Mouse (Mus musculus) heart, embryonic 10.5 days (tissue): Measurements from ENCODE around the gene Fbxw7. TPM values are rescaled to one million over a fixed set of nuclear protein-coding genes. Genes with fewer than 3 reads are reported as not detected.

Experiments
- DNase-seq: peaks from one replicate; pipeline ENCODE4 v3.0.0-alpha.2; 2017; ENCODE audit warnings: low spot score
- H3K27ac ChIP-seq: fragments of 300-500 bp; sonication (generic); 2 replicates; pipeline ENCODE4 v1.5.1; 2016; ENCODE audit warnings: mild to moderate bottlenecking
- H3K27me3 ChIP-seq: fragments of 300-500 bp; sonication (generic); 2 replicates; pipeline ENCODE4 v1.6.1; 2016; ENCODE audit warnings: mild to moderate bottlenecking; ENCODE audit not compliant: poor library complexity, insufficient read depth, severe bottlenecking
- H3K36me3 ChIP-seq: fragments of 300-500 bp; sonication (generic); 2 replicates; pipeline ENCODE4 v1.6.1; 2016; ENCODE audit warnings: mild to moderate bottlenecking, moderate library complexity
- H3K4me1 ChIP-seq: fragments of 300-500 bp; sonication (generic); 2 replicates; pipeline ENCODE4 v1.6.1; 2016; ENCODE audit warnings: mild to moderate bottlenecking
- H3K4me3 ChIP-seq: fragments of 300-500 bp; sonication (generic); 2 replicates; pipeline ENCODE4 v1.5.1; 2016; ENCODE audit warnings: mild to moderate bottlenecking, moderate library complexity
- H3K9me3 ChIP-seq: fragments of 300-500 bp; sonication (generic); 2 replicates; pipeline ENCODE4 v1.6.1; 2016; ENCODE audit warnings: mild to moderate bottlenecking, moderate library complexity
- WGBS: fragments of 180-500 bp; shearing (Covaris S2); methylation state at CpG from one replicate; pipeline ENCODE4 v1.1.7; 2016; 5-methylcytosine and 5-hydroxymethylcytosine counted together
- polyA plus RNA-seq: library from polyadenylated mRNA; unstranded; fragments of >200 nt; fragmentation: Nextera tagmentation; extraction: Ambion mirVana; gene quantifications from 2 replicates; pipeline ENCODE4 v1.2.1, GENCODE M21; 2016

Gene Fbxw7
- polyA plus RNA-seq, 1 experiment from 2014 or later: 7.9 TPM

- Histone ChIP-seq H3K9me3 (no peaks in the 10 kb centered on the region), H3K27ac (no peak overlapping the region), H3K4me3 (no peak overlapping the region), H3K27me3 (no peaks in the 10 kb centered on the region), H3K36me3 (peaks cover 17% of the 10 kb centered on the region; the same call in 1 of the 2 replicates), H3K4me1 (no peaks in the 10 kb centered on the region)
- WGBS: 98% methylated on average over 2 of the region's 2 CpGs
- no peak for DNase-seq
Observed at GRCm38 (mm10) chr3:84980158-84980557, 165.1 kb downstream of the Fbxw7 start.

- no peaks in the 10 kb centered on the region for H3K9me3 ChIP-seq
- H3K36me3 ChIP-seq: peaks cover 8% of the 10 kb centered on the region; the same call in 1 of the 2 replicates
- 74% methylated on average over 4 of the region's 4 CpGs for WGBS
- H3K4me3 ChIP-seq: no peak overlapping the region
- H3K27me3 ChIP-seq: no peaks in the 10 kb centered on the region
- no peak overlapping the region for H3K27ac ChIP-seq
- H3K4me1 ChIP-seq: no peaks in the 10 kb centered on the region
- peak; percentile 51 for DNase-seq
Observed at GRCm38 (mm10) chr3:84982688-84983087, 167.6 kb downstream of the Fbxw7 start.

GRCm38 (mm10) chr3:84985121-84985625 is 170.1 kb downstream of the Fbxw7 start:
- no peak for DNase-seq
- no peak overlapping the region for H3K4me3 ChIP-seq
- no peak overlapping the region for H3K27ac ChIP-seq
- H3K36me3 ChIP-seq: peaks cover 2% of the 10 kb centered on the region; the same call in 1 of the 2 replicates
- no peaks in the 10 kb centered on the region for H3K4me1 ChIP-seq
- no peaks in the 10 kb centered on the region for H3K27me3 ChIP-seq
- 84% methylated on average over 8 of the region's 8 CpGs for WGBS
- H3K9me3 ChIP-seq: no peaks in the 10 kb centered on the region

- 85% methylated on average over 4 of the region's 4 CpGs for WGBS
- no peaks in the 10 kb centered on the region for H3K4me1 ChIP-seq
- no peaks in the 10 kb centered on the region for H3K9me3 ChIP-seq
- H3K27ac ChIP-seq: no peak overlapping the region
- no peak for DNase-seq
- H3K27me3 ChIP-seq: no peaks in the 10 kb centered on the region
- H3K4me3 ChIP-seq: no peak overlapping the region
- no peaks in the 10 kb centered on the region for H3K36me3 ChIP-seq
Observed at GRCm38 (mm10) chr3:84988880-84989279, 173.8 kb downstream of the Fbxw7 start.

- no peak overlapping the region for H3K4me3 ChIP-seq
- H3K4me1 ChIP-seq: peaks cover 6% of the 10 kb centered on the region; the same call in 1 of the 2 replicates
- no peaks in the 10 kb centered on the region for H3K27me3 ChIP-seq
- H3K9me3 ChIP-seq: no peaks in the 10 kb centered on the region
- no peaks in the 10 kb centered on the region for H3K36me3 ChIP-seq
- H3K27ac ChIP-seq: no peak overlapping the region
- 78% methylated on average over 2 of the region's 2 CpGs for WGBS
- DNase-seq: no peak
Observed at GRCm38 (mm10) chr3:85005257-85005656, 190.2 kb downstream of the Fbxw7 start.

DNA sequence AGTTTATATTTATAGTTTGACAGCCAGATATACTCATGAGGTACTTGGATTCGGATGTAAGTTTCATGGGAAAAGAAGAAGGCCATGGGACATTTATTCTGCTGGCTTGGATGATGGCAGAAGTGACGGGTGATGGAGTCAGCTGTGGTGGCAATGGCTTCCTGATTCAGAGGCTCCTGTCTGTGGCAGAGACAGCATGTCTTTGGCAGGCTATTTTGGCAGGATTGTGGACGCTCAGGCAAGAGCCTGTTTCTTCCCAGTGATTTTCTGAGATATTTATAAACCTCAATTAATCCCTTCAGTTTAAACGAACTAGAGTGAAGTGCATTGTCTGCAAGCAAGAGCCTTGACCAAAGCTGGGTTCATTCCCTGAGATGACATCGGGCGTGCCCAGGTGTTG is 197.8 kb downstream of the Fbxw7 start:
- H3K4me3 ChIP-seq: no peak overlapping the region
- H3K4me1 ChIP-seq: peaks cover 17% of the 10 kb centered on the region
- DNase-seq: no peak
- no peaks in the 10 kb centered on the region for H3K9me3 ChIP-seq
- no peaks in the 10 kb centered on the region for H3K27me3 ChIP-seq
- no peaks in the 10 kb centered on the region for H3K36me3 ChIP-seq
- H3K27ac ChIP-seq: no peak overlapping the region
- 86% methylated on average over 6 of the region's 6 CpGs for WGBS

- Histone ChIP-seq H3K36me3 (no peaks in the 10 kb centered on the region), H3K4me1 (peaks cover 11% of the 10 kb centered on the region), H3K4me3 (no peak overlapping the region), H3K9me3 (no peaks in the 10 kb centered on the region), H3K27me3 (no peaks in the 10 kb centered on the region), H3K27ac (peak overlapping the region; percentile 71; the same call in 1 of the 2 replicates)
- no peak for DNase-seq
- 40% methylated on average over 9 of the region's 9 CpGs for WGBS
Observed at GRCm38 (mm10) chr3:85015667-85016066, 200.6 kb downstream of the Fbxw7 start.

DNA sequence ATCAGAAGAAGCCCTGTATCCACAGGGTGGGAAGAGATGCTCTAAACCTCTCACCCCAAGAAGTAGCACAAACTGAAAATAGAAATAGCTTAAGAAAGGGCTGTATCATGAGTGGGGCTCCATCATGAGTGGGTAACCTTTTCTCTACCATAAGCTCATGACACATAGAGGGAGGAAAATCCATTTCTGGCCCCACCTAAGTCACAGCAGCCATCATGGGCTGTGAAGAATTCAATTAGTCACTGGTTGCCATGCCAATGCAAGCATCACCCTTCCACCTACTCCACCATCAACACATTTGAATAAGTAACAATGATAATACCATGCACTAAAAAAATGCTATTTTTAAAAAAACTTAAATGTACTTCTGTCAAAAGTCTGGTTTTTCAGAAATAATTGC is 205.1 kb downstream of the Fbxw7 start:
- H3K36me3 ChIP-seq: no peaks in the 10 kb centered on the region
- no peak overlapping the region for H3K27ac ChIP-seq
- no peak for DNase-seq
- H3K9me3 ChIP-seq: no peaks in the 10 kb centered on the region
- no peaks in the 10 kb centered on the region for H3K27me3 ChIP-seq
- H3K4me3 ChIP-seq: no peak overlapping the region
- peaks cover 11% of the 10 kb centered on the region for H3K4me1 ChIP-seq

DNA sequence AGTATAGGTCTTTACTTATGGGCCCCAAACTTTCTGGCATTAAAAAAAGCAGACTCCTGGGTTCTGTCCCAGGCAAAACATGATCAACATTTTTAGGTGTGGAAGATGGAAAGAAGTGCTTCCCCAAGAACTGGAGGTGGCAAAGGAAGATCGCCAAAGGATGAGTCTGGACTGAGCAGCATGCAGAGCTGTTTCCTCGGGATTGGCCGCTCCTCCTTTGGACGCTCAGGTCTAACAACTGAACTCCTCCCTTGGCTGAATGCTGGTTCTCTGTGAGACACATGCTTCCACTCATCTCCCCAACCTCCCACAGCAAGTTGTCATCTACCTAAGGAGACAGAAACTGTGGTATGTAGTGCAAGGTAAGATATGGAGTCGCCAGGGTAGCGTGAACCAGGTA is 206.7 kb downstream of the Fbxw7 start:
- no peaks in the 10 kb centered on the region for H3K4me1 ChIP-seq
- H3K27me3 ChIP-seq: no peaks in the 10 kb centered on the region
- H3K27ac ChIP-seq: no peak overlapping the region
- 83% methylated on average over 6 of the region's 6 CpGs for WGBS
- no peak for DNase-seq
- no peaks in the 10 kb centered on the region for H3K9me3 ChIP-seq
- no peaks in the 10 kb centered on the region for H3K36me3 ChIP-seq
- no peak overlapping the region for H3K4me3 ChIP-seq

DNA sequence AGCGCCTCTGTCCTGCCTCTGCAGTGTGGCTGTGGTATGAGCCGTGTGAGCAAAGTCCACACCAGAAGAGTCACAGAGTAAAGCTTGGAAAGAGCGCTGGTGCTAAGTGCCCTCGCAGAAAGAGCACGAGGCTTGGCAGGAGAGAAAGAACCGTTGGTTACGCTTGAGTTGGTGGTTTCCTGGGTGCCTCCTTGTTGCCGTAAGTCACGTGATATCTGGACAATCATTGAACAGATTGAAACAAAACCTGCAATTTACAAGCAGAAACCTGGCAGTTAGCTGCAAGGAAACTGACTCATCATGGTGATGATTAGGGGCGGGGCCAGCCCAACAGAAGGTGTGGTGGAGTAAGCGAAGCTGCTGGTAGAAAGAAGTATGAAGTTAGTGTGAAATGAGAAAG is 207.7 kb downstream of the Fbxw7 start:
- Histone ChIP-seq H3K27ac (no peak overlapping the region), H3K27me3 (no peaks in the 10 kb centered on the region), H3K9me3 (no peaks in the 10 kb centered on the region), H3K4me1 (no peaks in the 10 kb centered on the region), H3K4me3 (no peak overlapping the region), H3K36me3 (no peaks in the 10 kb centered on the region)
- WGBS: 80% methylated on average over 11 of the region's 11 CpGs
- DNase-seq: no peak

DNA sequence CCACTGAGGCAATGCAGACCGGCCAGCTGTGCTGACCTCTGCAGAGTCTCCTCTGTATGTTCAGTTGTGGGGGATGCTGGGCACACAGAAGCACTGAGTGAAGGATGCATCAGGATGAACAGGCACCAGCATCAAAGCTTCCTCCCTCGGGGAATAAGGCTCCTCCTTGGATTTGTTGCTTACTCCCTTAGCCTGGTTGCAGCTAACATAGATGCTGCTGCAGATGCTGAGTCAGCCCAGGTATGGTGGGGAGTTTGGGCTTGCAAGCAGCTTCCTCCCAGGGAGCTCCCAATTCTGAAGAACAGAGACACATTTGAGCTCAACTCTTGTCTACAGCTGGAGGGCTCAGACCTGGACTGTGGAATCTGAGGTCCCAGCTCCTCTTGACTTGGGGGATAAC is 209.2 kb downstream of the Fbxw7 start:
- WGBS: 67% methylated on average over 2 of the region's 2 CpGs
- no peak overlapping the region for H3K4me3 ChIP-seq
- H3K27ac ChIP-seq: no peak overlapping the region
- no peak for DNase-seq
- H3K27me3 ChIP-seq: no peaks in the 10 kb centered on the region
- H3K9me3 ChIP-seq: no peaks in the 10 kb centered on the region
- no peaks in the 10 kb centered on the region for H3K4me1 ChIP-seq
- no peaks in the 10 kb centered on the region for H3K36me3 ChIP-seq

DNA sequence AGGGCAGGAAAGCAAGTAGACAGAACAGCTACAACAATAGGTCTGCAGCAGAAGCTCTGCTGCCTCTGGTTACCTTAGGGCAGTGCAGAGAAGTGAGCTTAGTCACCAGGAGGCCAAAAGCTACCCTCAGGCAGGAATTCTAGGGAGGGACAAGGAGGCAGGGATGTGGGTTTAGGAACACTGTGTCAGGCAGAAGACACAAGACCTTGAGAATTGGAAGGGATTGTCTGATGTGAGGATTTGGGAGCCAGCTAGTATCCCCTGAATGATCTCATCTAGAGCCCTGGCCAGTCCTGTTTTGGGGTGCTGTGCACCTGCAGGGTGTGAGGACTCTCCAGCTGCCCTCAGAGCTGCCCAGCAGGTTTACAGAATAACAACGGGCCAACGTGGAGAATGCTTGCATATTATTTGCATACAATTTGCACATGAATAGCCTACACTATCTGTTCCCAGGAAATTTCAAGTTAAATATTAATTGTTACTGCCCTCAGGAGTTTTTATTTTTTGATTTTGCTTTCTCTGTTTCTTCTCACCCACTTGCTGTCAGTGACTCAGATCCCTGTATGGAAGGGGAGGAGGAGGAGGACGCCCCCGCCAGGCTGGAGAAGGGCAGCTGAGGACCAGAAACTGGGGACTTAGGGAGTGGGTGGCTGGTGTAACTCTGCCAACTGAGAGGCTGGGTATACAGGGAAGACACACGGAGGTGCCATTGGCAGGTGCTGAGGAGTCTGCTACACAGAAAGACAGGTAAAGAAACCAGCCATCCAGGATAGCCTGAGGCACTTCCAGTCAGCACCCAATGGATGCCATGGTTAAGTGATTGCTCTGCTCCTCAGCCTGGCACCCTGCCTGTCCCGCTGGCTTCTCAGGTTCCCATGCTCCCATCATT is 210.0 kb downstream of the Fbxw7 start:
- Histone ChIP-seq H3K36me3 (no peaks in the 10 kb centered on the region), H3K27ac (no peak overlapping the region), H3K9me3 (no peaks in the 10 kb centered on the region), H3K4me3 (no peak overlapping the region), H3K4me1 (no peaks in the 10 kb centered on the region), H3K27me3 (no peaks in the 10 kb centered on the region)
- DNase-seq: no peak
- WGBS: 32% methylated on average over 6 of the region's 6 CpGs
